Mouse (Mus musculus): ENCODE data around the gene Nptxr.

Nptxr gene

DNA sequence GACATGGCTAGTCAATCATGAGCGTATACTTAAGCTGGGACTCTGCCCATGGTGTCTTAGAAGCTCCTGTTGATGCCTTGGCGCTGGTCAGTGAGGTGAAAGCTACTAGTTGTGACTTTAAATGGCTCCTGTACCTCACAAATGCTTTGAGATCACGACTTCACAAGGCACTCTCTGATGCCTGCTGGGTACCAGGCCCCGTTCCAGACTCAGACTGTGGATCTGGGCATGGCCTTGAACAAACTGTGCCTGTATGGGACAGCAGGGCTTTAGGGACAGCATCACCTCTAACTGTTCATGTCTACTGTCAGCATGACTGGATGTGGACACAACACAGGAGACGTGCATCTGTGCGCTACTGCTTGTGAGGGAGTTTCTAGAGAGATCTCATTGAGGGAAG, 13.7 kb downstream of the Nptxr start:
- DNase-seq (ENCODE audit: low read depth, low spot score) = no peak

DNA sequence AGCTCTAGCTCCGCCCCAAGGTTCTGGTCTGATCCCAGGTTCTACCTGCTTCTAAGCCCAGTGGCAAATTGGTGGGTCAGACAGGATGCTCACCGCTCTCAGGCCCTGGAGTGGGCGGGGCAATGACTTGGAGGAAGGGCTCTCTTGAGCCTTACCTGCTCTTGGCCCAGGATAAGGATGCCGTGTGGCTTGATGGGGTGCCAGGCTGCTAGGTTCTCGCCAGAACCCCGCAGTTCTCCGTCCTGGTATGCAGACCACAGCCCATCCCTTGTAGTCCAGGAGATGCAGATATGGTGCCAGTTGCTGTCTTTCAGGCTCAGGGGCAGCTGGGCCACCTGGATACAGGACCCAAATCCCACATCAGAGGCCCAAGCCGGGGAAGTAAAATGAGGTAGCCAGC, 14.5 kb downstream of the Nptxr start:
- DNase-seq (ENCODE audit: low read depth, low spot score) = no peak

DNA sequence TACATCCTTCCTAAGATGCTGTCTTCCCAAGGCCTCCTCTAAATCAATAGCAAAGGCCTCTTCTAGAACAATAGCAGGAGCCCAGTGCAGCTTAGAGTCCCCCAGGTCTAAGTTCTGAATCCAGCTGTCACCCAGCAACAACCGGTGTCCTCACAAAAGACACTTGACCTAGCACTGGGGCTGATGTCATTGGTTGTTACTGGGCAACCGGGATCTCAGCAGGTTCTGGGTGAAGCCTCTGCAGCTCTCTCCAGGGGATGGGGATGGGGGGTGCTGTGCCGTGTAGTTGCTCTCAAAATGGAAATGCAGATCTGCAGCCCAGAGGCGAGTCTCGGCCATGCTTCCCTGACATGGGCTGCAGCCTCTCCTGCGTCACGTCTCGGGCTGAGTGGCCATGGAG, 16.8 kb downstream of the Nptxr start:
- no peak for DNase-seq (ENCODE audit: low read depth, low spot score)

DNA sequence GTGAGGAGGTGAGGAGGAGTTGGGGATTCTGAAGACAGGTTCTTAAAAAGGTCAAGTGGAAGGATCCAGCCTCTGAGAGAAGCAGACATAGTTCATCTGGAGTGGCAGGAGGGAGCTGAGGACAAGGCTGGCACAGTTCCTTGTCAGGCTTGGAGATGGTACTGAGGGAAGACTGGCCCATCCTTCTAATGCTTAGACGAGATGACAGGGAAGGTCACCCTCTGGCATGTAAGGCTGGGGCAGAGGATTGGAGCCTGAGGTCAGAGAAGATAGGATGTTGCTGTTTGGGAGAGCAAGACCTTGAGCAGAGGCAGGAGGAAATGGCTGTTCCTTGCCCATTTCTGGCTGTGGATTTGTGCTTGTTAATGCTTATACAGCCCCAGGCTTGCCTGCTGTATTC, 19.5 kb downstream of the Nptxr start:
- no peak for DNase-seq (ENCODE audit: low read depth, low spot score)

DNA sequence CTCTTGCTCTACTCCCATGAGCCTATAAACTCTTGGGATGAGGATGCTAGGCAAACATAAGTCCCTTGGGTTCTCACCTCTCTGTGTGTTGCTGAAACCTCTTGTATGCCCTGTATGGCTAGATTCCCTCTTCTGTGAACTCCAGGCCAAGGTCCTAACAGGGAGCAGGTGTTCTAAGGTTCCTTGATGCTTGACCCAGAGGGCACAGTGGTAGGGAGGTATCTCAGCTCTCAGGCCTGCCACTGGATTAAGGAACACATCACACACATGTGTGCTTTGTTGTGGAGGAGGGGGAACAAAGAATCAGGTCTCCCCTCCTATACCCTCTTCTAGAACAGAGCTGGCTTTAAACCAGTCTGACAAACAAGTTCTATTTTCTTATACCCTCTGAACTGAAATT, 26.8 kb downstream of the Nptxr start, which contains the start of gene Dnal4:
TSS of gene Dnal4 (minus strand) at position 101 of the 400 bp plus-strand sequence.
- no peak for DNase-seq (ENCODE audit: low read depth, low spot score)

DNA sequence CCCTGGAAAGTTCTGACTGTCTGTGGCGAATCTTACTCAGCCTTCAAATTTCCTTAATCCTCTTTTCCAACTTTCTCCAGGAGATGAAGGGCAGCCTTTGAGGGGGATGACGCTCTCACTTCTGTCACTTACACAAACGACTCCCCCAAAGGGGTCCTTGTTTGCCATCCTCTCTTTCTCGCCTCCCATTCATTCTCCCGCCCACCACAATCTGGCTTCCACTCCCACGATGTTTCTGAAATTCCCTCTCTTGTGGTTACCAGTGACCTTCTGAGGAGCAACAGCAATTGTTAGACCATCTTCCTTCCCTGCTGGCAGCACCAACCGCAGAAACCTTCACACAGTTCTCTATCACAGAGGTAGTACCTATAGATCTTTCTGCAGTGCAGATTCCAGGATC, 28.9 kb downstream of the Nptxr start:
- DNase-seq (ENCODE audit: low read depth, low spot score) = no peak

DNA sequence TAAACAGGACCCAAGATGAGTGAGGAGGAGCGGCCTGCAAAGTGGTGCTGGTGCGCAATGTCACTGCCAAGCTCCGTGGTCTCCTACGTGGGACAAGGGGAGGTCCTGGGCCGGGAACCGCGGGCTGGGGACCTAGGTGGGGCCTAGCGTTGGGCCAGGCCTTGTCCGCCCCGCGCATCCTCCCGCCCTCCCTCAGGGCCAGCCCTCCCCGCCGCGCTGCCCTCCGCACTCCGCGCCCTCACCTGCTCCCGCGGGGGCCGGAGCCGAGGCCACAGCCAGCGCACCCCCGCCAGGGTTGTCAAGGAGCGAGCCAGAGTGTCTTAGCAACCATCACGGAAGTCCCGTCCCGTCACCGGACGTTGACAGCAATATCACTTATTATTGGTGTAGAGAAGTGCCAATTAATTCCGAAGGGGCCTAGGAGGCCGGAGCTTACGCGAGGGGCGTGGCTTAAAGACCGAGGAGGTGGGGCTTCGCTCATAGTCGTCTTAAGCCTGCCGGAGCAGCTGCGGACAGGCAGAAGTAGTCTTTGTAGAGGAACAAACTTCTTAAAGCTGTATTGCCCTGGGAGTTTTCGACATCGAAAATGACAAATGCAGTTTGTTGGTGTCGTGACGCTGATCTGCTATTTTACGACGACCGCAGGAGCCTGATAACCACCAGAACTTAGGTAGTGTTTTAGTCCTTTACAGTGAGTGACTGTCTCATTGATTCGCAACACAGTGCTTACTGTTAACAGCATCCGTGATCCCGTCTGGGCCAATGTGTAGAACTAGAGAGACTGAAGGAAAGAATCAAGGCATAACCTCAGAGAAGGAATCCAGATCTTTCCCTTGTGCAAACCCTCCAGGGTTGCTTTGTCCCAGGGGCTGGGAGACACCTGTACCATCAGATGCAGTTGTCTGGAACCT, 30.2 kb downstream of the Nptxr start:
- DNase-seq (ENCODE audit: low read depth, low spot score) = peak; percentile 96

DNA sequence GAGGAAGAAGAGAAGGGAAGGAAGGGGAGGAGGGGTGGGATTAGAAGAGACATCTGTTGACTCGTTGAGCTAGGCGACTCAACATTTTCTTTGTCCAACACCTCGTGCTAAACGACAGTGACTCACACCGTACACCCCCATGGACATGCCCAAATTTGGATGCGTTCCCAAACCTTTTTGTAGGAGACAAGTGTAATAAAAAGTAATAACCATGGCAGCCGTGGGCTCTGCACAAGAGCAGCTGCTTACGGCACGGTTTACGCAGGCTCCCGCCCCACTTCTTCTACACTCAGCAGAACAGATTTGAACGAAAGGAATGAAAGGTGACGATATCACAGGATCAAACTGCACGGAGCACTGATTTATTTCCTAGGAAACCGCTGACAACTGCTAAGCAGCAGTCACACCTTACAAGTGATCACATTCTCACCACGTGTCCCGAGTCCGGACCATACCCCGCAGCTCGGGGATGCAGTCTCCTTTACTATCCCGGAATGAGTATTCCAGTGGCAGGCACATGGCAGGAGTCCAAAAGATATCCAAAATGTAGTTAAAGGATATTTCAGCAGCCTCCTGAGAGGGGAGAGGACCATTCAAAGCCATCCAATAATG, 33.8 kb downstream of the Nptxr start:
- DNase-seq (ENCODE audit: low read depth, low spot score) = no peak

DNA sequence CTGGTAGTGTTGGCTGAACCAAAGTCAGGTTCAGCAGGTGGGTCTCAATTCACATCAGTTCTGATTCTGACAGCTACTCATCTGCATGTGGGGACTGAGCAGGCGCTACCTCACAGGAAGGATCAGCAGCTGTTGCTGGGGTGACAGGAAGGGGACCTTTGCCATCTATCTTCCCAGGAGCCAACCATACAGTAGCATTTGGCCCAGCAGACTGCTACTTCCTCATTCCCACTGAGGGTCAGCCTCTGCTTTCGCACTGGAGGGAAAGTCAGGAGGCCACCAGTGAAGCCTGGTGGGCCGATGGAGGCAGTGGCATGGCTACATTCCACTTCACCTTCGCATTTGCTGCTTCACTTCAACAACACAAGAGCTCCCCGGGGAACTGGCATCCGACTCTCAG, 36.3 kb downstream of the Nptxr start:
- DNase-seq (ENCODE audit: low read depth, low spot score) = no peak

DNA sequence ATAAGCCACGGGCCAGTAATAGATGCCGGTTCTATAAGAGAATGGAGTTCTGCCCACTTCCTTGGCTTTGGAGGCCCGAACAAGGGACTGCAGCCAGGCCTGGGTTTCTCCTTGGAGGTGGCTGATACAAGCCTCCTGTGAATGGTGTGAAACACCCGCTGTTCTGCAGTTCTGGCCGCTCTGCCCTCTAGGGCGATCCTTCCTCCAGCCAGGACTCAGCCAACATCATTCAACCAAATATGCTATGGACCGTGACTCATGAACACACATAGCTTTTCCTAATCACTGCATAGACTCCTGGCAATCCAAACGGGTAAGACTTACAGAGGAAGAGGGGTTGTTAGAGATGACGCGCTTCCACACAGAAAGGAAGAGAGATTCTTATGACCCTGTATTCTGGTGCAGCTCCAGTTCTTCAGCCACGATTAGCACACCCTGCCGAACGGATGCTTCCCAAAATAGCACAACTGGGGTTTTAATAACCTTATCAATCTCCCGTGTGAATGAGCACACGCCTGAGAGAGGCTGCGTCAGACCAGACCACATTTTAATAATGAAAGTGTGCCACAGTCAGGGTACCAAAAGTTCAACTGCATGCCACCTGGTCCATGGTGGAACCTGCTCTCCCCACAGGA, 37.1 kb downstream of the Nptxr start:
- no peak for DNase-seq (ENCODE audit: low read depth, low spot score)

DNA sequence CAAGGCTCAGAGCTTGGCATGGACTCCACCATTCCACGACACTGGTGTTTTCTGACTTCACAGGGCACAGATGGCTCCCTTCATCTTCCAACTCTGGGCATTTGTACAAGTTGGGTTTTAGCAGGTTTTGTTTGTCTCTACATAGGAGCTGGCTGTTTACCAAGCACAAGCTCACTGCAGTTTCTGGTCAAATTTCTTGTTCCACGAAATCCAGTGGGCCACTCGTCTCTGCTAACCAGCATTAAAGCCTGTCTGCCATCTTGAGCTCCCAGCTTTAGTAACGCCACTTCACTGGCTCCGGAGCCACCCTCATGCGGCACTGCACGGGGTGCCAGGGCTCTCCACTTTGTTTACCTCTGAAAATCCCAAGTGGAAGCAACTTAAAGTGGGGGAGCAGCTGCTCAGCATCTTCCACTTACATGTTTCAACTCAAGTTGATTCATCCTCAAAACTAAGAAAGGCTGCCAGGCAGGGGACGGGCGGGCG, 37.9 kb downstream of the Nptxr start:
- no peak for DNase-seq (ENCODE audit: low read depth, low spot score)

DNA sequence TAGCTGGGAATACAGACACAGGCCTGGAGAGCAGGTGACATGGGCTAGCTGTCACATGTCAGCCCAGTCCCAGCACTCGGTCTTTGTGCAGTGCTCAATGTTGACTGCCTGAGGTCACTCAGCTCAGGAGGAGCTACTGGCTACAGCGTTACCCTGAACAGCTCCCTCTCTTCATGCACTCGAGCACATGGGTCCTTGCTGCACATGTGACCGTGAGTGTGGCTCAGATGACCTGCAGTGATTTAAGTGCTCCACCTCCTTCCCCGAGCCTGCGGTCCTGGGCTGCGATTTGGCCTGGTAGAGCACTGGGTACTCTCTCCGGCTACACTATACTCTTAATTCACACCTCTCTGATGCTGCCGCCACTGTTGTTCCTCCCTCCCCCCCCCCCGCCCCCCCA, 38.4 kb downstream of the Nptxr start:
- DNase-seq (ENCODE audit: low read depth, low spot score) = no peak

DNA sequence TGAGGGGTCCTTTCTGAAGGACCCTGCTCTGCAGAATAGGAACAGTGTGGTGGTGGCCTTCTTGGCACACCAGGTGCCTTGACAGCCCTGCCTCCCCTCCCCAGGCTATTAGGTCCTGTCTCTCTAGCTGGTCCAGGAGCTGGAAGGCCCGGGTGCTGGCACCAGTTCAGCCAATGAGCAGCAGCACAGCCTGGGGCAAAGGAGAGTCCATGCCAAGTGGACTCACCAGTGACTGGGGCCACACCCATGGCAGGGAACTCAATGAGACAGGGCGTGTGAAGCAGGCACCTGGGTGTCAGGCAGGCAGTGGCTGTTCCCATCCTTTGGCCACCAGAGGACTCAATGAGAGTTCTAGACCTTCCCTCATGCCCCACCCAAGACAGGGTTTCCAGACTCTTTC, 39.2 kb downstream of the Nptxr start:
- DNase-seq (ENCODE audit: low read depth, low spot score) = no peak

DNA sequence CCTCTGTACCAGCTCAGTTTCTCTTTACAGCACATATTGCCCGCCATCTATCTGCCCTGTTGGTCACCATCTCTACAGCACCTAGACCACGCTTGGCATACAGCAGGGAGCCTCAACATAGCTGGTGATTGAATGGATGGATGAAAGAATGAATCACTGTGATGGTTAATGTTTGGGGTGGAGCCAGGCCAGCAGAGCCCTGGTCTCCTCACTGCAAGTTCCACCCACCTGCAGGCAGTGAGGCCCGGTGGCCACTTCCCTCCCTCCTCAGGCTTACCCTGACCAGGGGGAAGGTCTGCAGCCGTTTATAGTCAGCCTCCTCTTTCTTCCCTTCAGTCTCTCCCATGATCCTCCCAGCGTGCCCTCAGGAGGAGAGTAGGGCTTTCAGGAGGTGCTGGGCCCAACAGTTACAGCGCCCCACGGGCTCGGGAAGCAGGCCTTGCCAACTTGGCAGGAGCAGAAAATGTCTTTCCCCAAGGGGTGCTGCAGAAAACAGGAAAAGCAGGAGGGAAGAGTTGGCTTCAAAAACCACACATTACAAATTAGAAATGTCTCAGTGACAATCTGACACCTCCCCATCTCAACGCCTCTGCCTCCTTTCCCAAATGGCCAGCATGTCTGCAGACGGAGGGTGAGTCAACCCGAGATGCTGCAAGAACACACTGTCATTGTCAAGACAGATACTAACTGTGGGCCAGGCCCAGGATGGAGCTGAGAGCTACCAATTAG, 39.9 kb downstream of the Nptxr start:
- DNase-seq (ENCODE audit: low read depth, low spot score) = no peak

DNA sequence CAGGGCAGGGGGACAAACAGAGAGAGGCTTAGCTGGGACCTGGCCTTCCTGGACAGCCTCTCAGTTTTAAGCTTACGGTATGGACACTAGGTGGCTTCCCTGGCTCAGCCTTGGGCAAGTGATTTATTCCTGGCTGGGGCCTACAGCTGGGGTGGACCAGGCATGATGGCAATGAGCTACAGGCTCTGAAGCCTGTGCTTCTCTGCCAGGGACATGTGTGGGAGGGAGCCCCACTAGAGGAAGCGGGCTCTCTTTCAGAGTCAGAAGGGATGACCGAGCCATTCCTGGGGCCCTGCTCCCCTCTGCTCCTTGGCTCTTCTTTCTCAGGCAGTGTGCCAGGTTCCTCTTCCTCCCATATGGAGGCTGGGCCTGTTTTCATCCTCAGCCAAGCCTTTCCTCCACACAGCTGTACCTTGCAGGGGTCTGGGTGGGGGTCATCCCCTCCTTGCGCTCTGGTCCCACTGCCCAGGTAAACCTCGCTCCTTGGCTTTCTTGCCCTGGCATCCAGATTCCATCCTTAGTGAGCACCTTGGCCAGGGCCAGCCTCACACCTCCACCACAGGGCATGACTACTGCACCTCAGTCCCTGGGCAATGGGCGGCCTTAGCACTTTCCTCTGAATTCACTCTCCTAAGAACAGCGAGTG, 40.8 kb downstream of the Nptxr start:
- DNase-seq (ENCODE audit: low read depth, low spot score) = no peak

DNA sequence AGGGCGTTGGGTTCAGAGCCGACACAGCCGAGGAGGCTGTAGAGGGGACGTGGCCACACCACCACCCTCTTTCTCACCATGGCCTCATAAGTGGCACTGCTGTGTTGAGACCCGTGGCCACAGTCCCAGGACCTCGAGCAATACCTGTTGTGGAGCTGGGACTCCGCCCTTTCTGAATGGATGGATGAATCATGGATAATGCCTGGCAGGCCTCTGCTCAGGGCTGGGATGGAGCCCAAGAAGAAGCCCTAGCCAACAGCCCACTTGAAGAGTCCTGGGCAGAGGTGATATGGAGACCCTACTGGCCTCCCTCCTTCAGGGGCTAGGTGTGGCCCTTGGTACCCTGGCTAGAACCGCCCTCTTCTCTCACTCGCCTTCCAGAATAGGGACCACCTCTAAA, 41.6 kb downstream of the Nptxr start:
- DNase-seq (ENCODE audit: low read depth, low spot score) = no peak

DNA sequence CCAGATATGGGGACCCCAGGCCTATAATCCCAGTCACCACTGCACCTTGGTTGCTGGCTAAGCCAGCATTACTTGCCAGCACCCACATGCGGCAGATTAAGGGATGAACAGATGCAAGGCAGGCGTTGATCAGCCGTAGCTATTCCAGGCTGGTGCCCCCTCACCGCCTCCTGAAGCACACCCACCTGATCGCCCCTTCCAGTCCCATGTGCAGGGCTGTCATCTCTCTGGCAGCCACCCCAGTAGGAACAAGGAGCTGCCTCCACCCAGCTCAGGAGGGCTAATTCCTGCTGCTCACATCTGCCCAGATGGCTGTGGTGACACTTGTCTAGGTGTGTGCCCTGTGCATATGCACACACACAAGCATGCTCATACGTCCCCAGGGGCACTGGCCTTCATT, 43.6 kb downstream of the Nptxr start:
- DNase-seq (ENCODE audit: low read depth, low spot score) = no peak

DNA sequence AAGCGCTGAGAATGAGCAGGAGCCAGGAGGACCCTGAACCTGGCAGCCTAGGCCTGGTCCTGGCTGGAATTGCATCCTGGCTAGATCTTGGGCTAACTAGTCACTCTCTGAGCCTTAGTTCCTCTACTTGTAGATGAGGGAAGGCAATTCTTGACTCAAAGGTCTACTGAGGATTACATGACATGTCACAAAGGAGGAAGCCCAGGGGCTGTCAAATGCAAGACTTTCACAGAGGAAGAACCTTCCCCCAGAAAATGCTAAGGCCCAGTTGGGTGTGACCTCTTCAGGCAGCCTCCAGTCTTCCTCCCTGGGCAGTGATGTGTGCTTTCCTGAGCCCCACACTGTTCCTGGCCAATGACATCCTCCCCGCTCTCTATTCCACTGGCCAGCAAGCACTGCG, 47.4 kb downstream of the Nptxr start:
- no peak for DNase-seq (ENCODE audit: low read depth, low spot score)

DNA sequence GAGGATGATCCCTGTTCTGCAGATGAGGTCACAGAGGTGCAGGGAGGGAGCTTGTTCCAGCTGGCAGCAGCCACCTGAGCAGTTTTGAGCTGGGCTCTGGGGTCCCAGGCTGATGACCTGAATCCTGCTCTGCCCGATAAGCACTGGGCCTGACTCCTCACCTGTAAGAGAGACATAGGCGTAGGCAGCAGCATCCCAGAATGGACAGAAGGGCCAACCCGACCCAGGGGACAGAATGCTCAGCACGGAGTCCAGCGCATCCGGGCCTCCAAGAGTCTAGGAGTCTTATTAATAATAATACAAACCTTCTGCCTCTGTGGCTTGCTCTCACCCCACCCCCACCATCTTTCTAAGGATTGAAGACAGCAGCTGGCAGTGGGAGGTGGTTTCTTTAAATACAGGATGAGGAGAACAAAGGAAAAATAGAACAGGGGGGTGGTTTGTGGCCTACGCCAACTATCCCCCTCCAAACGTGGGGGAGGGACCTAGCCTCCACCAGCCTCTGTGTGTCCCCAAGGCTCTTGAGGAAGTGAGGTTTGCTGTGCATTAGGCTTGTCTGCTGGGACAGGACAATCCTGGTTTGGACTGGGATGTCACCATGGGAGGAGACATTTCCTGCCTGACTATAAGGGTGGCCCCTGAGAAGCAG, 48.5 kb downstream of the Nptxr start:
- no peak for DNase-seq (ENCODE audit: low read depth, low spot score)

DNA sequence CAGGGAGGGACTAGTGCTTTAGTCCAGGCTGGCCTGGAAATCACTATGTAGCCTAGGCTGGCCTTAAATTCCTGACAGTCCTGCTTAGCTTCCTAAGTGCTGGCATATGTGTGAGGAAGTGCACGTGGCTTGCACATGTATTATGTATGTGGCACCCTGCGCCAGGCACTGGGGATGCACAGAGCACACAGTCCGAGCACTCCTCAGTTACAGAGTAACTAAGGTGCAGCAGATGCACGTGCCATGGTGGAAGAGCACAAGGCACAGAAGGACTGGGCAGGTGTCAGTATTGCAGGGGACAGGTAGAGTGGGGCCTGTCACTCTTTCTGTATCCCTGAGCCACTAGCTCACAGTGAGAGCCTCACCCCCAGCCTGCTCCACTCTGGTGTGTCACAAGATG, 49.4 kb downstream of the Nptxr start:
- no peak for DNase-seq (ENCODE audit: low read depth, low spot score)

DNA sequence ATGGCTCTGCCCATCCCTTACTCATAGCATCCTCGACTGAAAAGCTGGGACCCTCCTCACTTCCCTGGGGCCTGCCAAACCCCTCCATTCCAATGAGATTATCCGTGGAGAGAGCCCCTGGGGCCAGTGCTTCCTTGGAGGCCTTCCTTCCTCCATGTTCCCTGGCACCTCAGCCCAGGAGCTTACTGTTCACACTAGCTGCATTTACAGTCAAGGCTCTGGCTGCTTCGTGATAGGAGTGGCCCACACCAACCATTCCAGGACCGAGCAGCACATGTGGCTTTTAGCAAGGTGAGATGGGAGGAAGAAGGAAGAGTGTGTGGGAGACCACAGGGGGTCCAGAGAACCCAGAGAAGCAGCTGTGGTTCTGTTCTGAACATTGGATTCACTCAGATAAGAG, 50.7 kb downstream of the Nptxr start:
- DNase-seq (ENCODE audit: low read depth, low spot score) = no peak
